22 mouse cellular contexts compared by ENCODE assay signal in the genomic region with DNA sequence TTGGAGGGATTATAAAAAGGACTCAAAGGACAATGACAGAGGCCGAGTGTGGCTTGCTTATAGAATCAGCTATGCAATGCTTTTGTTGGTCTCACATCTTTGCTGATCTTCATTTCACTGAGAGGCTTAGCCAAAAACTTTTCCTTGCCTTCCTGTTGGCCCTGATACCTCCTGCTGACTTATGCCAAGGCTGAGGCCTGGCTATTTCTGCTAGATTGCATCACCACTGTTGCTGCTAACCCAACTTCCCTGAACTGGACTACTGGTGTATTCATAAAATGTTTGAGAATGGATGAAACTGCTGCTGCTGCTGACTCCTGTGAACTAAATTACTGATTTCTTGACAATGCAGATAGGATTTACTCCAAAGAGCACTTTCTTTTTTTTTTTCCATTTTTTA.
A peak's percentile ranks its signal among the peaks of the same experiment; 100 is the strongest.
DNase-seq lines count a peak whose midpoint lies in the region; ATAC-seq lines count a peak whose summit lies in the region.
"Had no signal": no experiment of that assay in that cellular context is flagged by ENCODE, and none has a peak within 500 bp of the region (broad histone marks: within the 10 kb centered on the region; RNA-seq: fewer than 3 reads in every experiment).

No protein-coding gene starts in this region.

- ATAC-seq in midbrain, embryonic 11.5 days (ENCODE audit: low FRiP score) = no peak
- ATAC-seq in common myeloid progenitor, adult 5-6 weeks (replicated peaks; ENCODE audit: low read depth, poor library complexity, severe bottlenecking) = peak; percentile 47; the same call in 1 of the 2 replicates
- ATAC-seq in cerebellum, adult (ENCODE audit: insufficient number of reproducible peaks, low FRiP score, low TSS enrichment) = no peak; the same call in 1 of the 2 replicates
- ATAC-seq: CD4-positive, CD25-positive, alpha-beta regulatory T cell, adult 4 months; forebrain, embryonic 13.5 days; lung, postnatal 0 days; midbrain, embryonic 13.5 days had no signal

- H3K36me3 ChIP-seq in midbrain, embryonic 11.5 days (ENCODE audit: control insufficient read depth, insufficient read depth, low read length) = no peaks in the 10 kb centered on the region
- no peaks in the 10 kb centered on the region for H3K36me3 ChIP-seq in midbrain, embryonic 10.5 days
- H3K36me3 ChIP-seq: G1E; liver, embryonic 15.5 days had no signal

- H3K4me2 ChIP-seq in midbrain, embryonic 11.5 days = no peak overlapping the region
- H3K4me2 ChIP-seq: embryonic facial prominence, embryonic 13.5 days; forebrain, embryonic 13.5 days; hindbrain, embryonic 13.5 days; liver, embryonic 15.5 days; midbrain, embryonic 13.5 days had no signal

- H3K4me1 ChIP-seq in midbrain, embryonic 11.5 days (ENCODE audit: control insufficient read depth, insufficient read depth, low read length) = no peaks in the 10 kb centered on the region
- no peaks in the 10 kb centered on the region for H3K4me1 ChIP-seq in midbrain, embryonic 10.5 days
- H3K4me1 ChIP-seq: embryonic facial prominence, embryonic 13.5 days; forebrain, embryonic 13.5 days; hindbrain, embryonic 13.5 days; liver, embryonic 15.5 days; midbrain, embryonic 13.5 days had no signal

- H3K27me3 ChIP-seq in midbrain, embryonic 11.5 days (ENCODE audit: control insufficient read depth, insufficient read depth, low read length) = no peaks in the 10 kb centered on the region
- no peaks in the 10 kb centered on the region for H3K27me3 ChIP-seq in midbrain, embryonic 10.5 days (ENCODE audit: low read depth, poor library complexity, severe bottlenecking)
- H3K27me3 ChIP-seq: embryonic facial prominence, embryonic 13.5 days; forebrain, embryonic 13.5 days; hindbrain, embryonic 13.5 days; liver, embryonic 15.5 days; midbrain, embryonic 13.5 days had no signal

- no peak overlapping the region for H3K27ac ChIP-seq in midbrain, embryonic 11.5 days (ENCODE audit: low read depth, low read length)
- H3K27ac ChIP-seq in midbrain, embryonic 10.5 days (replicated peaks) = no peak overlapping the region
- H3K27ac ChIP-seq: embryonic facial prominence, embryonic 13.5 days; forebrain, embryonic 13.5 days; hindbrain, embryonic 13.5 days; liver, embryonic 15.5 days; midbrain, embryonic 13.5 days had no signal

- H3K9ac ChIP-seq in midbrain, embryonic 11.5 days (ENCODE audit: low read length) = no peak overlapping the region
- H3K9ac ChIP-seq: embryonic facial prominence, embryonic 13.5 days; forebrain, embryonic 13.5 days; hindbrain, embryonic 13.5 days; liver, embryonic 15.5 days; midbrain, embryonic 13.5 days had no signal

- 59% methylated on average over 1 of the region's 1 CpGs for WGBS in midbrain, embryonic 11.5 days
- 67% methylated on average over 1 of the region's 1 CpGs for WGBS in midbrain, embryonic 10.5 days

- peak; percentile 5 for DNase-seq in gastrocnemius, postnatal 25 days
- no peak for DNase-seq in gastrocnemius, postnatal 4 days (ENCODE audit: low spot score in 2 of 2)
- peak; percentile 51 for DNase-seq in midbrain, embryonic 11.5 days (ENCODE audit: low spot score, missing footprints)
- DNase-seq in midbrain, embryonic 10.5 days (ENCODE audit: low spot score) = no peak
- peak; percentile 17 for DNase-seq in skeletal muscle tissue, adult 2 months (ENCODE audit: low read depth, low spot score)
- DNase-seq in urinary bladder, adult 18-20 months (ENCODE audit: low spot score in 2 of 2) = no peak
- DNase-seq: cerebellum, adult 11-12 months; kidney, adult 9 months; kidney, postnatal 36 days; layer of hippocampus, adult 9-11 months; retina, postnatal 1 day; thymus, postnatal 36 days had no signal

- no peak overlapping the region for H3K4me3 ChIP-seq in midbrain, embryonic 11.5 days (ENCODE audit: low read depth, low read length)
- H3K4me3 ChIP-seq in midbrain, embryonic 10.5 days = no peak overlapping the region
- H3K4me3 ChIP-seq: embryonic facial prominence, embryonic 13.5 days; forebrain, embryonic 13.5 days; hindbrain, embryonic 13.5 days; liver, embryonic 15.5 days; midbrain, embryonic 13.5 days had no signal

- no peaks in the 10 kb centered on the region for H3K9me3 ChIP-seq in midbrain, embryonic 11.5 days (ENCODE audit: control insufficient read depth, low read length)
- H3K9me3 ChIP-seq in midbrain, embryonic 10.5 days (replicated peaks) = no peaks in the 10 kb centered on the region
- H3K9me3 ChIP-seq: embryonic facial prominence, embryonic 13.5 days; forebrain, embryonic 13.5 days; G1E; hindbrain, embryonic 13.5 days; liver, embryonic 15.5 days; midbrain, embryonic 13.5 days had no signal

Comparison
In these comparisons a context has a peak if more than half of its experiments do, and no peak if none do; other contexts are left out.
1. DNase-seq: peak in gastrocnemius, postnatal 25 days (single experiment), midbrain, embryonic 11.5 days (single experiment) and skeletal muscle tissue, adult 2 months (single experiment); none in gastrocnemius, postnatal 4 days (0 of 2), midbrain, embryonic 10.5 days (single experiment) and urinary bladder, adult 18-20 months (0 of 2).